Mouse (Mus musculus): Measurements from ENCODE around the gene Fut7. TPM values are rescaled to one million over a fixed set of nuclear protein-coding genes. Genes with fewer than 3 reads are reported as not detected.

The Fut7 gene
- total and polyA plus RNA-seq, 3 experiments: 0.08 to 0.21 TPM; not detected in 1

DNA sequence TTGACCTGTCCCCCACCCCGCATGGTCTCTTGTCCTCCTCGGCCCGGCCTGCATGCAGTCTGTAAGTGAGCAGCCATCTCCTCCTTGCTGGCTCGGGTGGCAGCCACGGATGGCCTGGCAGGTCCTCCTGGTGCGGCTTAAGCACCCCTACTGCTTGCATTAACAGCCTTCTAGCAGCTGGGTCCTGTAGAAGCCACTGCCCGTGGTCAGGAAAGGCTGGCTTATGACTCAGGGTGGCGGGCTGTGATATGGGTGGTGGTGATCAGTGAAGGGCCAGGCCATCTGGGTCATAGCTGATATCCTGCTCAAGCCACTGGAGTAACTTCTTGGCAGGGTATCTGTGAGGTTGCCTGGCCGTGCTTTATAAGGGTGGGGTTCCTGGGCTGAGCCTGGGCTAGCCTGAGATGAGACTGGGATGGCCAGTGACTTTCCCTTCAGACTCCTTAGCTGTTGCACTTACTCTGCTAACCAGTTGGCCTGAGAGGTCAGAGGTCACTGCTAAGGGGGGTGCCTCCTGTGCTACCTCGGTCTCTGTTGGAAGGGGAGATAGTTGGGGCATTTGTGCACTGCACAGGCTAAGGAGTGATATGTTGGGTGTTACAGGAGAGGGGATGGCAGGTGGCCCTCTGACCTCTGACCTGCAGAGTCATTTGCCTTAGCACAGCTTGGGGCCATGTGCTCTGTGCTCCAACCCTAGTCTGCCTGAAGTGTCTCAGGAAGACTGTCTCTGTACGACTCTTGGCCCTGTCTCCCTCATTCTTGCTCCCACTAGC, 9.4 kb downstream of the Fut7 start:
- Histone ChIP-seq H3K27me3 (ENCODE audit: control insufficient read depth in 1 of 2, insufficient read depth in 2 of 2, low read length in 2 of 2) (no peaks in the 10 kb centered on the region), H3K4me3 (ENCODE audit: control insufficient read depth in 1 of 2, insufficient read depth in 1 of 2, low read depth in 2 of 2, low read length in 2 of 2) (no peak overlapping the region)

DNA sequence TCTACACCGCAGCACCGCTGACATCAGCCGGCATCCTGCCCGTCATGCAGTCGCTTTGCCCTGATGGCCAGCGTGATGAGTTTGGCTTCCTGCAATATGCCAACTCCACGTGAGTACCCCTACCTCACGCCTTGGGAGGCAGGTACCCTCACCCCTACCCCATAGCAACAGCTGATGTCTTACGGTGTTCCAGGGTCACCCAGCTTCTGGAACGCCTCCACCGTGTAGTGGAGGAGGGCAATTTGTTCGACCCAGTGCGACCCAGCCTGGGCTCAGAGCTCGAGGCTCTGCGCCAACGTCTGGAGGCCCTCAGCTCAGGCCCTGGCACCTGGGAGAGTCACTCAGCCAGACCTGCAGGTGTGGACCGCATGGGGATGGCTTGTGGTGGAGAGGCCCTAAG, 10.0 kb downstream of the Fut7 start:
- Histone ChIP-seq H3K79me2 (ENCODE audit: control insufficient read depth, insufficient read depth, low read length, poor library complexity) (peaks cover 2% of the 10 kb centered on the region; the same call in 1 of the 2 replicates), H3K4me1 (ENCODE audit: control insufficient read depth in 1 of 2, insufficient read depth in 2 of 2, low read length in 2 of 2) (peaks cover 1 to 7% of the 10 kb centered on the region in 2 experiments; a peak in 3 of 4 replicates), H3K4me3 (ENCODE audit: control insufficient read depth in 1 of 2, insufficient read depth in 1 of 2, low read depth in 2 of 2, low read length in 2 of 2) (no peak overlapping the region), H3K27me3 (ENCODE audit: control insufficient read depth in 1 of 2, insufficient read depth in 2 of 2, low read length in 2 of 2) (no peaks in the 10 kb centered on the region), H3K9ac (ENCODE audit: control insufficient read depth, low read depth, low read length, poor library complexity, severe bottlenecking) (no peak overlapping the region), H3K36me3 (ENCODE audit: control insufficient read depth in 1 of 2, insufficient read depth in 2 of 2, low read length in 2 of 2) (peaks cover 0 to 3% of the 10 kb centered on the region in 2 experiments; a peak in 2 of 4 replicates), H3K9me3 (replicated peaks; ENCODE audit: insufficient read depth, low read length) (no peaks in the 10 kb centered on the region), H3K27ac (ENCODE audit: control insufficient read depth, low read depth, low read length) (no peak overlapping the region)
- DNase-seq (ENCODE audit: low read depth, low spot score): no peak
- TF ChIP-seq ELF1 (IDR thresholded peaks at IDR 0.05; ENCODE audit: low read depth, low read length) (no peak), NELFE (IDR thresholded peaks at IDR 0.05; ENCODE audit: low read depth, low read length) (no peak), CHD2 (IDR thresholded peaks at IDR 0.05; ENCODE audit: low read length) (no peak), ZMIZ1 (IDR thresholded peaks at IDR 0.05; ENCODE audit: low read depth, low read length) (no peak), NRF1 (IDR thresholded peaks at IDR 0.05; ENCODE audit: insufficient read depth, low read depth, low read length, poor library complexity, severe bottlenecking) (no peak)

More for the DNA sequence above, 9.4 kb downstream of the Fut7 start:
- H3K36me3 ChIP-seq (ENCODE audit: control insufficient read depth in 1 of 2, insufficient read depth in 2 of 2, low read length in 2 of 2): peaks cover 0 to 7% of the 10 kb centered on the region in 2 experiments; a peak in 2 of 4 replicates
- H3K79me2 ChIP-seq (ENCODE audit: control insufficient read depth, insufficient read depth, low read length, poor library complexity): peaks cover 2% of the 10 kb centered on the region; the same call in 1 of the 2 replicates
- no peak overlapping the region for H3K9ac ChIP-seq (ENCODE audit: control insufficient read depth, low read depth, low read length, poor library complexity, severe bottlenecking)
- DNase-seq (ENCODE audit: low read depth, low spot score): no peak
- peaks cover 3 to 13% of the 10 kb centered on the region in 2 experiments; a peak in 3 of 4 replicates for H3K4me1 ChIP-seq (ENCODE audit: control insufficient read depth in 1 of 2, insufficient read depth in 2 of 2, low read length in 2 of 2)
- TF ChIP-seq RCOR1 (IDR thresholded peaks at IDR 0.05; ENCODE audit: low read depth, low read length) (no peak), NRF1 (IDR thresholded peaks at IDR 0.05; ENCODE audit: insufficient read depth, low read depth, low read length, poor library complexity, severe bottlenecking) (no peak), POLR2AphosphoS5 (IDR thresholded peaks at IDR 0.05; ENCODE audit: borderline replicate concordance, low read depth, low read length) (no peak), ZKSCAN1 (IDR thresholded peaks at IDR 0.05; ENCODE audit: low read depth, low read length) (no peak), CTCF (IDR thresholded peaks at IDR 0.05 in 2 of 3, conservative IDR thresholded peaks at IDR 0.05 in 1 of 3; ENCODE audit: control insufficient read depth in 1 of 3, insufficient read depth in 1 of 3, low read depth in 2 of 3, low read length in 3 of 3, poor library complexity in 1 of 3, severe bottlenecking in 1 of 3) (no peak), GATA1 (IDR thresholded peaks at IDR 0.05; ENCODE audit: low read depth, low read length) (no peak)
- no peak overlapping the region for H3K27ac ChIP-seq (ENCODE audit: control insufficient read depth, low read depth, low read length)
- H3K9me3 ChIP-seq (replicated peaks; ENCODE audit: insufficient read depth, low read length): no peaks in the 10 kb centered on the region

DNA sequence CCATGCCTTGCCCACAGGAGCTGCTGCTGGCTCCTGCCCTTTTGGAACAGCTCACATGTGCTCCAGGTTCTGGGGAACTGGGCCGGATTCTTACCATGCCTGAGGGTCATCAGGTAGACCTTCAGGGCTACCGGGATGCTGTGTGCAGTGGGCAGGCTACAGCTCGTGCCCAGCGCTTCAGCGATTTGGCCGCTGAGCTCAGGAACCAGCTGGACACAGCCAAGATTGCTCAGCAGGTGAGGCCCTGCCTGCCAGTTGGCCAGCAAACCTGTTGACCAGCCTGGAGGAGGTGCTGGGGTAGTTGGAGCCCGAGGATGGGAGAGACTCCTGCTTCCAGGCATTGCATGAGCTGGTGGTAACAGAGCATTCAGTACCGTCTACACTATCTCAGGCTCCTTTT, 11.2 kb downstream of the Fut7 start:
- Histone ChIP-seq H3K4me1 (ENCODE audit: control insufficient read depth in 1 of 2, insufficient read depth in 2 of 2, low read length in 2 of 2) (peaks cover 0 to 4% of the 10 kb centered on the region in 2 experiments; a peak in 2 of 4 replicates), H3K9ac (ENCODE audit: control insufficient read depth, low read depth, low read length, poor library complexity, severe bottlenecking) (no peak overlapping the region), H3K79me2 (ENCODE audit: control insufficient read depth, insufficient read depth, low read length, poor library complexity) (no peaks in the 10 kb centered on the region), H3K9me3 (replicated peaks; ENCODE audit: insufficient read depth, low read length) (no peaks in the 10 kb centered on the region), H3K4me3 (ENCODE audit: control insufficient read depth in 1 of 2, insufficient read depth in 1 of 2, low read depth in 2 of 2, low read length in 2 of 2) (no peak overlapping the region), H3K36me3 (ENCODE audit: control insufficient read depth in 1 of 2, insufficient read depth in 2 of 2, low read length in 2 of 2) (peaks cover 0 to 2% of the 10 kb centered on the region in 2 experiments; a peak in 1 of 4 replicates), H3K27ac (ENCODE audit: control insufficient read depth, low read depth, low read length) (no peak overlapping the region), H3K27me3 (ENCODE audit: control insufficient read depth in 1 of 2, insufficient read depth in 2 of 2, low read length in 2 of 2) (no peaks in the 10 kb centered on the region)
- no peak for TF ChIP-seq ZC3H11A (IDR thresholded peaks at IDR 0.05; ENCODE audit: low read depth, low read length)
- no peak for TF ChIP-seq ZMIZ1 (IDR thresholded peaks at IDR 0.05; ENCODE audit: low read depth, low read length)
- no peak for TF ChIP-seq CHD1 (IDR thresholded peaks at IDR 0.05; ENCODE audit: low read depth, low read length)
- no peak for DNase-seq (ENCODE audit: low read depth, low spot score)
